Mouse (Mus musculus) embryonic stem cell, embryonic (primary cell): Measurements from ENCODE around the gene Aldh1l2.
"Not testable (repeated sequence)": the region's sequence is repeated elsewhere in the genome, so short reads cannot be mapped to it uniquely, and the experiment has no call there.

Source experiments
- CTCF ChIA-PET, 4 experiments: fragments of 300-600 bp in 2 of 4; fragments of 350-600 bp in 2 of 4; sonication (Branson Sonifier 250); formaldehyde crosslinking; loops; one replicate each; lab custom pipeline; 2022; ENCODE audit warnings: inconsistent platforms in 2 of 4; lab: Charles Lee
- POLR2A ChIA-PET, 4 experiments: fragments of 300-600 bp in 2 of 4; fragments of 350-600 bp in 2 of 4; sonication (Branson Sonifier 250); formaldehyde crosslinking; loops; one replicate each; lab custom pipeline; 2022; ENCODE audit warnings: antibody characterized with exemption in 4 of 4, inconsistent platforms in 1 of 4; lab: Charles Lee

Aldh1l2 gene

DNA sequence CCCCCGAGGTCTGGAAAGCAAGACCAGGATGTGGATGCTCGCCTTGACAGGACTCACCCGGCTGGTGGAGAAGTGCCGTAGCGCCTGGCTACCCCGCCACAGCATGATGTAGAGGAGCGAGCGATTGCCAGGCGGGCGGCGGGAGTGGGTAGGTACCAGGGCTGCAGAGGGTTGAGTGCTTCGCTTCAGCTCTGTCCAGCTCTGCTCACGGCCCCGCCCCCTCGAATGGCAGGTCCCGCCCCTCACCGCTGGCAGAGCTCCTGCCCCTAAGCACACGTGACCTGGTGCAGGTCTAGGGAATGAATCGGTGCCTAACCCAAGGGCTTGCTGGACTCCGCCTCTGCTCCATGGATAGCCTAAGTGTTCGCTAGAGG is at the start of gene Aldh1l2:
Gene Aldh1l2, minus strand, starts transcription at position 231 of the 374 bp plus-strand sequence.
- POLR2A ChIA-PET: interaction anchor here (0.6 to 5.6 kb wide), 22 partner anchors 9 to 766 kb away, joined by 3 to 49 read pairs (median 3); partner anchors contain the start of genes Washc4 (in 2 of the 4), Appl2 (in 1 of the 4) and D10Wsu102e (in 1 of the 4)
- CTCF ChIA-PET: interaction anchor here in 2 of 4 experiments (0.7 to 1.7 kb wide), 8 partner anchors 12 to 904 kb away, joined by 3 to 11 read pairs (median 3); no protein-coding TSS in a partner anchor

DNA sequence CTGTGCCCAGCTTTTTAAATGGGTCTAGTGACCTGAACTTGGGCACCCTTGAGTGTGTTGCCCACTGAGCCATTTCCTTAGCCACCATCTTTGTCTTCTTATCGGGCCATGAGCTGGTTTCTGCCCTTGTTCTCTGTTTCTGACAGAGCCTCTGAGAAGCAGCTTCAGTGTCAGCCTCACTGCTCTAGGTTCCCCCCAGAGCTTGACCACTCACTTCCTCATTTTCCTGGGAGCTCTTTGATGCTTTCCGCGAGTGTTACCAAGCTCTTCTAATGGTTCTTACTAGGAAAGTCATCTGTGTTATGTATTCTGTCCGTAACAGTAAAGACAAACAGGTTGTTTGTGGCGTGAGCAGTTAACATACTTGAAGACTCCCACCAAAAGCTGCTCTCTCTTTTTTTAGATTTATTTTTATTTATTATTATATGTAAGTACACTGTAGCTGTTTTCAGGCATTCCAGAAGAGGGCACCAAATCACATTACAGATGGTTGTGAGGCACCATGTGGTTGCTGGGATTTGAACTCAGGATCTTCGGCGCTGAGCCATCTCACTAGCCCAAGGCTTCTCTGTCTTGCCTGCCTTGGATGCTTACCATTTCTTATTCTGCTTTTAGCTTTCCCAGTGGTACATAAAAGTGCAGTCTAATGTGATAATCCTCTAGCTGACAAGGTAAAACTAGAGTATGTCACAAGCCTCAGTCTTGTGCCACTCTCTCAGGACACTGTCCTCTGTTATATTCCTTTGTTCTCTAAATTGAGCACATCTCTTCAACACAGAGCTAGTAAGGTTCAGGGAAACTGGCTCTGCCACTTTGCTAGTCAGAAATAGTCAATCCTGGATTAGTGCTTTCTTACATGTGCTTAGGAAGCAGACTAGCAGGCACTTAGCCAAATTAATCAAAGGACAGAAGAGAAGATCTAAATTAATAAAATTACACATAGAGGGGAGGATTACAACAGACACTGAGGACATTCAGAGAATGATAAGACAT is 31.8 kb upstream of the Aldh1l2 start:
- CTCF ChIA-PET: interaction anchor here in 3 of 4 experiments (0.5 to 1.3 kb wide), 6 partner anchors 12 to 867 kb away, joined by 3 to 7 read pairs (median 3); no protein-coding TSS in a partner anchor
- POLR2A ChIA-PET: interaction anchor here in 3 of 4 experiments (0.9 to 3.2 kb wide), 8 partner anchors 9 to 35 kb away, joined by 3 to 17 read pairs (median 4); no protein-coding TSS in a partner anchor

DNA sequence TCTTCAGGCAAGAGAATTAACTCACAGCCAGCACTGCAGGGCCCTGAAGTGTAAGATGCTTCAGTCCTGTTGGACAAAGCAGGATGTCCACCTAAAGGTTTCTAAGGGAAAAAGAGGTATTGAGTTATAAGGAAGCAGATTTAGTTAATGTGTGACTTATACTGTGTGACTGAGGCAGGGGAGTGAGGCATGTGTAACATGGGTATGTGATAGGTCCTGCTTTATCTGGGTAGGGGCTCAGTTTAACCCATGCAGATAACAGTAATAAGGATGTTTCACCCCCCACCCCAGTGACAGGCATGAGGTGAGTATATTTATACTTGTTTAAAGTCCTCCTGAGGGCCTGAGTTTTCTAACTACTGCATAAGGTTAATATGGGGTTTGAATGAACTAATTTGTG is 29.1 kb upstream of the Aldh1l2 start:
- ChIA-PET POLR2A (no interaction called here), CTCF (no interaction called here)

DNA sequence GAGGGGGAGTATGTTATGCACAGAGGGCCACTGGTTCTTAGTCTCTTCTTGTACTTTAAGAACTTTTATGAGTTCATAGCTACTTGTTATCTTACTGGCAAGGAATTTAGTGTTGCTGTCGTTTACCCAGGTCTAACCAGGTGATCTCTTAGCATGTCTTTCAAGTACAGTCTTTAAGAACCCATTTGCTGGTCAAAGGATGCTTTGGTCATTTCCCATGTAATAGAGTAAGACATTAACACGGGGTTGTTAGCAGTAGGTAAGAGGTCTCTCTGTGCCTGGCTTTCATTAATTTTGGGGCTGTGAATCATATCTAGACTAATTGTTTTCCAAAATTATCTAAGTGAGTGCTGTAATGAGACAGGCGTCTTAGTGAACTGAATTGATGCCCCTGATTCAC is 11.4 kb upstream of the Aldh1l2 start:
- ChIA-PET CTCF (interaction anchor here in 1 of 4 experiments (0.6 kb wide), 1 partner anchor 115 kb away, joined by 3 read pairs; no protein-coding TSS in a partner anchor), POLR2A (interaction anchor here in 3 of 4 experiments (0.6 to 6.4 kb wide), 9 partner anchors 9 to 199 kb away, joined by 3 to 49 read pairs (median 8); partner anchors contain the start of gene Aldh1l2 (in 2 of the 3))

DNA sequence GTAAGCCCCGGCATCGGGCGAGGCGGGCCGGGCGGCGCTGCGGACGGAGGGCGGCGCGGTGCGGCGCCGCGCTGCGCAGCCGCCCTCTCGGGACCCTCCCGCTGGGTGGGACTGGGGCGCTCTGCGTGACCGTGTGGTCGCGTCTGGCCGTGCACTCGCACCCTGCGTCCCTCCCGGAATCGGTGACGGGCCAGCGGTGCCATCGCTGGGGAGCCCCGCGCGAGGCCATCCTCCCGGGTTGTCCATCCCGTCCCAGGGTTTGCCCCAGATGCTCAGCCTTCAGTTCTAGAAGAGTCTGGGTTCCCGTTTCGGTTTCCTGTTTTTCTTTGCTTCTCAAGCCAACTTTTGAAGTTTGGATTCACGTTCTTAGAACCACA is 10.2 kb upstream of the Aldh1l2 start:
- ChIA-PET CTCF (interaction anchor here in 1 of 4 experiments (0.7 kb wide), 1 partner anchor 644 kb away, joined by 3 read pairs; no protein-coding TSS in a partner anchor), POLR2A (interaction anchor here in 3 of 4 experiments (0.9 to 6.4 kb wide), 10 partner anchors 9 to 104 kb away, joined by 3 to 49 read pairs (median 4); partner anchors contain the start of genes Aldh1l2 (in 2 of the 3) and Appl2 (in 1 of the 3))

DNA sequence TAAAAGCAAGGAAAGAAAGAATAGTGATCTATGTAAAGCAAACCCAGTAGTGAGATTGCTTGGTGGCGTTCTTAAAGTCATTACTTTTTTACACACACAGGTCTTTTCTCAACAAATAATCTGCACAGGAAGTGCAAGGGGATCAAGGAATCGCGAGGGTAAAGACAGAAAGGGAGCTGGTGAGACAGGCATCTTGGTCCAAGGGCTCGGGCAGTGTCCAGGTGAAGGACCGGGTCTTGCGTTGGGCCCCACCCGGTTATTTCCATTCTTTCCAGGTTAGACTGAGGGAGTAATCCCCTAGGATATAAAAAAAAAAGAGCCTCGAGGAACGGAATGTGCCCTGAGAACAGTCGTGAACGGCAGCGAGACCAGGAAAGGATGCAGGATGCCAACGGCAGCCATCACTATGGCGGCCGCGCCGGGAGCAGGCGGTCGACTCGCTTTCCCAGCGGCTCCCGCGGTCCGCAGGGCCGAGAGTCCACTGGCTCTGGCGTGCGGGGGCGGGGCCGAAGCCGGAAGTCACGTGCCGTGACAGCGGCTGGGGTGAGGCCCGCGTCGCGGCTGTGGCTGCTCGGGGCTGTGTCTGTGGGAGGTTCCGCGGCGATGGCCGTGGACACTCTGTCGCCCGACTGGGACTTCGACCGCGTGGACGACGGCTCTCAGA is 9.6 kb upstream of the Aldh1l2 start, which contains the start of gene Washc4:
Gene Washc4, plus strand, starts transcription at position 314 of the 664 bp plus-strand sequence.
- ChIA-PET CTCF (interaction anchor here in 1 of 4 experiments (0.5 kb wide), 1 partner anchor 22 kb away, joined by 5 read pairs; no protein-coding TSS in a partner anchor), POLR2A (interaction anchor here (0.6 to 6.4 kb wide), 10 partner anchors 7 to 1941 kb away, joined by 3 to 49 read pairs (median 4); partner anchors contain the start of genes Aldh1l2 (in 2 of the 4) and Appl2 (in 1 of the 4))

DNA sequence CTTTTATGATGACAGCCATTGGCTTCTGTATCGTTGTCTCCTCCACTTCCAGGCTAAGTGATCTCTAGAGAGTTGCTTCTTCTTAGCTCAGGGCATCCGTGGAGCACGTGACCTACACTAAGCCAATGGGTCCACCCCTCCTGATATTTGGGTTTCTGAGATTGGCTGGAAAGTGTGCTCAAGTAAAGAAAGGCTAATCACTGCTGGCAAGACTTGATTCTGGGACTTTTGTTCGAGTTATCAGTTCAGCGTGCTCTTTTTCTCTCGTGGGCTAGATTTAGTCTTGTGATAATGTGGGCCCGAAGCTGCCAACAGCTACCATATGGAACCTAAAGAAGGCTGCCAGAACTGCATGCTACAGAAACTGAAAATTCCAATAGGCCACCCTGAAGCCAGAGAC is 8.3 kb upstream of the Aldh1l2 start:
- ChIA-PET CTCF (interaction anchor here in 1 of 4 experiments (0.5 kb wide), 1 partner anchor 589 kb away, joined by 4 read pairs; no protein-coding TSS in a partner anchor), POLR2A (interaction anchor here in 2 of 4 experiments (0.6 to 6.4 kb wide), 10 partner anchors 8 to 684 kb away, joined by 3 to 49 read pairs (median 3); partner anchors contain the start of gene Aldh1l2 (in 2 of the 2))

DNA sequence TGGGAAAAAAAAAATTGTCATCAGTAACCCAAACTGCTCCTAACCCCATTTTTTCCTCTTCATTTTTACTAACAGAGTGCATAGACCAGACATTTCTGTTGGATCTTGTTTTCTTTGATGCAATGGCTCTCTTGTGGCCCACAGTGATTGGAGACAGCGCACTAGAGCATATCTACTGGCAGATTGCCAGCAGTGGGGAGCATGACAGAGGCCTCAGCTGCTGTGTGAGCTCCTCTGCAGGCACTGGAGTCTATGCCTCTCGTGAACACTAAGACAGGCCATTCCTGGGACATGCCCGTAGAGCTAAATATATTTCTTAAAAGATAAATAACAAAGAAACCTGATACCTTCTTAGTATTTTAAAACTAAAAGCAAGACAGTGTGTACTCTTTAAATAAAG is 6.2 kb upstream of the Aldh1l2 start:
- CTCF ChIA-PET: no interaction called here
- POLR2A ChIA-PET: interaction anchor here in 3 of 4 experiments (0.6 to 1.7 kb wide), 7 partner anchors 9 to 224 kb away, joined by 3 to 8 read pairs (median 3); no protein-coding TSS in a partner anchor

DNA sequence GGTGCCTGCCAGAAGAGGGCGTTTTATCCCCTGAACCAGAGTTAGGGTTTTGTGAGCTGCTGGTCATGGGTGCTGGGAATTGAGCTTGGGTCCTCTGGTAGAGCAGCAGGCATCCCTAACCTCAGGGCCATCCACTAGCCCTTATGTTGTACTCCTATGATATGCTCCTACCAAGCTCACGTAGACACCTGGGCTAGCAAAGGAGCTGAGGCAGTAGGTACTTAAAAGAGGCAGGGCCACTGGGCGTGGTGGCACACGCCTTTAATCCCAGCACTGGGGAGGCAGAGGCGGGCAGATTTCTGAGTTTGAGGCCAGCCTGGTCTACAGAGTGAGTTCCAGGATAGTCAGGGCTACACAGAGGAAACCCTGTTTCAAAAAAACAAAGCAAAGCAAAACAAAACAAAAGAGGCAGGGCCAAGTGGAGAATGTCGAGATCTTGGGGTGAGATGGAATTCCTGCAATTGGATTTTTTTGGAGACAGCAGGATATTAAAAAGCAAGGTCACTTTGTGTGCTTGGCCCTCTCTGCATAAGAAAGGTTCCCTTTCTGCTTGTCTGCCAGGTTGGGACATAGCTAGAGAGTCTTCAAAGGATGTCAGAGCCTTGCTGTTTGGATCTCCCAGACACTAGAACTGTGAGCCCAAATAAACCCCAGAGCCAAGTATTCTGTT is 5.5 kb upstream of the Aldh1l2 start:
- POLR2A ChIA-PET: interaction anchor here in 2 of 4 experiments (0.5 to 1.7 kb wide), 8 partner anchors 9 to 1954 kb away, joined by 3 to 5 read pairs (median 3); no protein-coding TSS in a partner anchor
- CTCF ChIA-PET: interaction anchor here (0.6 to 0.9 kb wide), 5 partner anchors 9 to 646 kb away, joined by 3 read pairs; no protein-coding TSS in a partner anchor

DNA sequence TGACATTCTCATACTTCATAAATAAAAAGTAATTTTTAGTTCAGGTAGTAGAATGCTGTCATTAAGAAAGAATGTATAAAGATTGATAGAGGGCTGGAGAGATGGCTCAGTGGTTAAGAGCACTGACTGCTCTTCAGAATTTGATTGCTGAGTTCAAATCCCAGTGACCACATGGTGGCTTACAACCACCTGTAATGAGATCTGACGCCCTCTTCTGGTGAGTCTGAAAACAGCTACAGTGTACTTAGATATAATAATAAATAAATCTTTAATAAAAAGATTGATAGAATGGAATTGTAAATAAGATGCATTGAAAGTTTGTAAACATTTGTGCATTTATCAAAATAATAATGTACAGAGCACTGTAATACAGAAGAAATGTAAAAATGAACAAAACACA is 2.5 kb upstream of the Aldh1l2 start:
- POLR2A ChIA-PET: interaction anchor here in 2 of 4 experiments (0.6 to 5.6 kb wide), 3 partner anchors 8 to 361 kb away, joined by 3 to 49 read pairs (median 3); partner anchors contain the start of gene Washc4 (in 1 of the 2)
- CTCF ChIA-PET: interaction anchor here in 1 of 4 experiments (0.6 kb wide), 1 partner anchor 117 kb away, joined by 5 read pairs; no protein-coding TSS in a partner anchor

DNA sequence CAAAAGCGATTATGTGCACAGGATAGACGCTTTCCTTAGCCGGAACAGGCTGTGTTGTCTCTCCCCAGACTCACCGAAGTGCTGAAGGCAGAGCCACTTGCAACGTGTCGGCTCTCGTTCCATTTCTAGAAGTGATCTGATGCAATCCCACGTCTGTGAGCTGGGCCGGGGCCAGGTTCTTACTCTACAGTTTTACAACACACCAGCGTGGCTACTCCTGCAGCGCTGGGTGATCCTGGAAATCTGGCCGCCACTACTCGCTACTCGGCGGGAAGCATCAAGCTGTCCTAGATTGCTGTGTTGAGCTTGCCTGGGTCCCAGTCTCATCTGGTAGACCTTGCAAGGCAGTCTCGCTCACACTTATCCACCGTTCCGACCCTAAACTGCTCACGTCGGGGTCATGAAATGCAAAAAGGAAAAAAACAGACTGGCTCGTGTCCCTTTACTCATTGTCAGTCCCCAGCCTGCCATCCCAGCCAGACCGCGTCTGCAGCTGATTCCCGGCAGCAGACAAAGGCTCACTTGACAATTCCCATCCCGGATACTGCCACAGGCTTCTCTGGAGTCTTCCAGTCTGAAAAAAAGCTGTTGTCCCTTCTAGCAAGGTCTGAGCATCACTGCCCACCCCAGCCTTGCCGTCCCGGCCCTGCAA is 556 bp downstream of the Aldh1l2 start:
- CTCF ChIA-PET: interaction anchor here in 3 of 4 experiments (0.6 to 1.7 kb wide), 10 partner anchors 12 to 904 kb away, joined by 3 to 11 read pairs (median 3); no protein-coding TSS in a partner anchor
- POLR2A ChIA-PET: interaction anchor here (0.6 to 5.6 kb wide), 23 partner anchors 8 to 766 kb away, joined by 3 to 49 read pairs (median 3); partner anchors contain the start of genes Washc4 (in 2 of the 4), Appl2 (in 1 of the 4) and D10Wsu102e (in 1 of the 4)

DNA sequence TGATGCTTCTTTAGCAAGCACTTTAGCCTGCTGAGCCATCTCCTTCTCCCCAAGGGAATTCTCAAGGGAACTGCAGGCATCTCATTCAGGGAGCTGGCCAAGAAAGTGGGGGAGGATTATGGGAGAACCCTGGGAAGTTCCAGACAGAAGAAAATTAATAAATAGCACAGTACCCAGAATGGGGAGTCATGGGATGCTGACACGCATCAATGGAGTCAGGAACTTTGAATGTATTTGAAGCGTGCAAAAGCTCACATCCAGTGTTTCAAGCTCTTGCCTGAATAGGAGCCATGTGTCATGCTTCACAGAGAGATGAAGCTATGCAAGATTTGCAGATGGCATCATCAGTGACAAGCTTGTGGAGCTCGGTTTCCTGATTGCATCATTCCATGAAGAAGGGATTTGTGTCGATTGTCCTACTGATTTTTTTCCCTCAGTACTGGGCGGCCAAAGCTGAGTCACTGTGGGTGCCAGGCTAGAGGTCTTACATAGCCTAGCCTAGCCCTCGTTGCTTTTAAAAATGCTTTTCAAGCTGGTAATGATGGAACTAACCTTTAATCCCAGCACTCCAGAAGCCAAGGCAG is 3.5 kb downstream of the Aldh1l2 start:
- ChIA-PET POLR2A (interaction anchor here in 2 of 4 experiments (0.6 to 1.6 kb wide), 3 partner anchors 9 to 671 kb away, joined by 3 to 5 read pairs (median 3); no protein-coding TSS in a partner anchor), CTCF (interaction anchor here in 1 of 4 experiments (0.6 to 1.0 kb wide), 3 partner anchors 9 to 218 kb away, joined by 3 to 4 read pairs (median 3); no protein-coding TSS in a partner anchor)

DNA sequence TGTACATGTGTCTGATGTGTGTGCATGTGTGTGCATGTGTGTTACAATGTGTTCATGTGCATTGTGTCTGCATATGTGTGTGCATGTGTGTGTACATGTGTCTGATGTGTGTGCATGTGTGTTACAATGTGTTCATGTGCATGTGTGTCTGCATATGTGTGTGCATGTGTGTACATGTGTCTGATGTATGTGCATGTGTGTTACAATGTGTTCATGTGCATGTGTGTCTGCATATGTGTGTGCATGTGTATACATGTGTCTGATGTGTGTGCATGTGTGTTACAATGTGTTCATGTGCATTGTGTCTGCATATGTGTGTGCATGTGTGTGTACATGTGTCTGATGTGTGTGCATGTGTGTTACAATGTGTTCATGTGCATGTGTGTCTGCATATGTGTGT is 9.7 kb downstream of the Aldh1l2 start:
- POLR2A ChIA-PET: interaction anchor here in 1 of 4 experiments (1.7 kb wide), 1 partner anchor 9 kb away, joined by 4 read pairs; the partner anchor contains the start of gene Aldh1l2

DNA sequence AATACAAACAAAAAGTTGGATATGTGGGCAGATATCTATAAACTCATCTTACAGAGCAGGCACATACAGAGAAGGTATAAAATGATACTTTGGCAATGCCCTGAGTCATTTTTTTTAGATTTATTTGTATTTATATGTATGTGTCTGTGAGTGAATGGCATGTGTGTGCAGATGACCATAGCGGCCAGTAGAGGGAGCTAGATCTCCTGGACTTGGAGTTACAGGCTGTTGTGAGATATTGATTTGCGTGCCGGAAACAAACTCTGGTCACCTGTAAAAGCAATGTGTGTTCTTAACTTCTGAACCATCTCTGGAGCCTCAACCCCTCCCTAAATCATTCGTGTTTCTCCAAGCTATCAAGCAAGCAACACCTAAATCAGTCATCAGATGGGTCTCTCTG is 12.9 kb downstream of the Aldh1l2 start:
- CTCF ChIA-PET: interaction anchor here (0.5 to 1.2 kb wide), 11 partner anchors 9 to 1262 kb away, joined by 3 to 11 read pairs (median 4); partner anchors contain the start of gene Aldh1l2 (in 2 of the 4)
- POLR2A ChIA-PET: interaction anchor here in 1 of 4 experiments (0.8 to 1.2 kb wide), 3 partner anchors 13 to 302 kb away, joined by 3 to 4 read pairs (median 3); partner anchors contain the start of gene Aldh1l2

More for the DNA sequence above, 9.7 kb downstream of the Aldh1l2 start:
- CTCF ChIA-PET: not testable (repeated sequence)

DNA sequence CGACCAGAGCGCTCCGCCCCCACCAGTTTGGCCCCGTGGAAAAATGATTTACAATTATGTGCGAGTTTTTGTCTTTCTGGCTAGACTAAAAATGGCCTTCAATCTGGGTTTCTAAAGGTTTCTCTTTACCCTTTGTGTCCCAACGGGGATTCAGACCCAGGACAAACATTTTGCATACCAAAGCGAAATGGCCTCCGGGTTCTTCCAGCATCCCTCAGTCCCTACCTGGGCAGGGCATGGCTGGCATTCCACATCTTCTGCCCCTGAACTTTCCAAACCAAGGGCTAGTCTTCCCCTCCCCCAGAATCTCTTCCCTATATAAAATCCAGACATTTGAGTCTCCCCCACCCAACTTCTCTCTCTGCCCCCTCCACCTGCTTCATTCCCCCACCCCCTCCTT is 20.2 kb downstream of the Aldh1l2 start:
- CTCF ChIA-PET: interaction anchor here in 2 of 4 experiments (0.6 to 1.5 kb wide), 3 partner anchors 120 to 615 kb away, joined by 3 to 12 read pairs (median 3); no protein-coding TSS in a partner anchor

More for the DNA sequence above, 20.2 kb downstream of the Aldh1l2 start:
- POLR2A ChIA-PET: interaction anchor here in 2 of 4 experiments (0.6 to 1.2 kb wide), 3 partner anchors 19 to 654 kb away, joined by 3 to 5 read pairs (median 5); no protein-coding TSS in a partner anchor
